Mouse (Mus musculus): Measurements from ENCODE around the gene Ivd. TPM values are rescaled to one million over a fixed set of nuclear protein-coding genes. Genes with fewer than 3 reads are reported as not detected.

The Ivd gene
- polyA plus RNA-seq, 1 experiment from 2014 or later, result 35.8 TPM

DNA sequence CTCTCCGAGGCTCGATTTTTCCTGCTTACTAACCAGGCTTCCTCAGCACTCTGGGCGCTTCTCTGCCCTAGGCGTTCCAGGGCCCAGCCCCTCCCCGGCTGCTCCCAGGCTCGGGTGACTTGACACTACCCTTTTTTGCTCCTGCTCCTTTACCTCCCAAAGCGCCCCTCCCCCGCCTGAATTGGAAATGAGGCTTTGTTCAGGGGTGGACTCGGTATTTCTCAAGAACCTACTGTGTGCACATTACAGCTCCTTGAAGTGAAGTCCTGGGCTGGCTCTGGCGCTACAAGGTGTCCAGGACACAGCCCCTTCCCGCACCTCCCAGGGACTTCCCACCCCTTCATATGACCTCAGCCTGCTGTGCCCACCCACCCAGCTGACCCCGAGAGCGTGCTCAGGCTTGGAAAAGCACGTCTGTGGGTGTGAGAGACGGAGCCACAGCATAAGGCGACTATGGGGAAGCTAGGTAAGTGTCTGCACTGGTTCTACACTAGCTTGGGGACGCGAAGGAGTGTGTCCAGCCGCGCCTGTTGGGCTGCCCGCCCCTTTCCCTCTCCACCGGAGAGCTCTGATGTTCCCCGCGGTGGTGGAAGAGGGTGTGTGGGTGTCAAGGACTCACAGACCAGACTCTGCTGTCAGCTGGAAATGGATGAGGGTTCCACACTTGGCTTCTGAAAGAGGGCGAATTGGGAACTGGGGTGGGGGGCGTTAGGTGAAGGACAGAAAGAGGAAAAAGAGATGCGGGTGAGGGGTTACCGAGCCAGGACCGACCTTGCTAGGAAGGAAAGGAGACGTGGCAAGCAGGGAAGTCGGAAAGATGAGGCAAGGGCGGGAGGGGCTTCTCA, 38.4 kb downstream of the Ivd start, which contains the start of gene Bahd1:
Bahd1 (plus strand) TSS at position 397 of the 845 bp plus-strand sequence.
- H3K27ac ChIP-seq (replicated peaks), result 0 out of 2 replicates have a peak within 1 kb of the TSS, but pooled peaks have one; percentile 22
- peak within 1 kb of the TSS; percentile 100 for H3K4me2 ChIP-seq
- H3K9me3 ChIP-seq (replicated peaks), result no peaks in the 10 kb centered on the region
- peaks cover 73% of the 10 kb centered on the region for H3K4me1 ChIP-seq (replicated peaks)
- no peaks in the 10 kb centered on the region for H3K36me3 ChIP-seq (replicated peaks)
- peak within 1 kb of the TSS; percentile 98 for H3K4me3 ChIP-seq (replicated peaks)
- no peak for ATAC-seq (ENCODE audit: insufficient read depth)
- peak within 1 kb of the TSS; percentile 49 for H3K9ac ChIP-seq
- peaks cover 75% of the 10 kb centered on the region for H3K27me3 ChIP-seq
- WGBS (ENCODE audit: insufficient replicate concordance), result 2% methylated on average over 32 of the region's 32 CpGs

- Histone ChIP-seq H3K9me3 (replicated peaks) (no peaks in the 10 kb centered on the region), H3K36me3 (replicated peaks) (no peaks in the 10 kb centered on the region), H3K27me3 (peaks cover 69% of the 10 kb centered on the region), H3K4me3 (replicated peaks) (peak overlapping the region; percentile 98), H3K4me2 (peak overlapping the region; percentile 100), H3K9ac (peak overlapping the region; percentile 49), H3K27ac (replicated peaks) (0 out of 2 replicates have a peak overlapping the region, but pooled peaks have one; percentile 22), H3K4me1 (replicated peaks) (peaks cover 79% of the 10 kb centered on the region)
- ATAC-seq (ENCODE audit: insufficient read depth), result no peak
- 1% methylated on average over 11 of the region's 11 CpGs for WGBS (ENCODE audit: insufficient replicate concordance)
Observed at GRCm38 (mm10) chr2:118900826-118901140, 39.0 kb downstream of the Ivd start.

DNA sequence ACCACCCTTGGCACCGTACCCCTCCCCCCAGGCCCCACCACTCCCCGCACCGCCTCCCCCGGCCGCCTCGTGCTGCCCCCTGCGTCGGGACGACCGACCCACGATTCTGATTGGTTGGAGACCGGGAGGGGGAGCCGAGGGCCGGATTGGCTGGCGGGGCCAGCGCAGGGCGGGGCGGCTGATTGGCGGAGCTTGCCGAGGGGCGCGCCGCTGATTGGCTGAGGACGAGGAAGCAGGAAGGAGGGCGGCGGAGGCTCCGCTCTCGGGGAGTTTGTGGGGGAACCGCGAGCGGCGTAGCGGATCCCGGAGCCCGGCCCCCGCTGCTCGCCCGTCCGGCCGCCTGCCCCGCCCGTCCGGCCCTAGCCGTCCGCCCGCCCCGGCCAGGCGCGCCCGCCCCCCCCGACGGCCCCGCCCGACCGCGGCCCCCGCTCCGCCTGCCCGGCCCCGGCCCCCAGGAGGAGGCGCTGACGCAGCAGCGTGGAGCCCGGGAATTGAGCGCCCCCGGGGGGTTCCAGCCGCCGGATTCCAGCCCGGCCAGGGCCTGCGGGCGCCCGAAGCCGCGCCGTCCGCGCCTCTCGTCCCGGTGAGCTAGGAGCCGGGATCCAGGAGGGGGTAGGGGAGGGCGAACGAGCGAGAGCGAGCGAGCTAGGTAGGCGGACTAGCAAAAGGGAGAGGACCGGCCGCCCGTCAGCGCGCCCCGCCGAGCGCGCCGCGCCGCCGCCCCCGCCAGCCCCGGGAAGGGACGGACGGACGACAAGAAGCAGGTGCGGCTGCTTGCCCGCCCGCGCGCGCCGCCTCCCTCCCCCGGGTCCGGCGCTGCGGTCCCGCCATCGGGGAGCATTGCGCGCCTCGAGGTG, 39.6 kb downstream of the Ivd start:
- peak overlapping the region; percentile 93 for H3K27ac ChIP-seq (replicated peaks)
- under 1% methylated on average over 104 of the region's 120 CpGs for WGBS (ENCODE audit: insufficient replicate concordance)
- peak overlapping the region; percentile 95 for H3K9ac ChIP-seq
- ATAC-seq (ENCODE audit: insufficient read depth), result peak; percentile 88
- no peaks in the 10 kb centered on the region for H3K9me3 ChIP-seq (replicated peaks)
- H3K4me3 ChIP-seq (replicated peaks), result peak overlapping the region; percentile 98
- no peaks in the 10 kb centered on the region for H3K36me3 ChIP-seq (replicated peaks)
- H3K4me1 ChIP-seq (replicated peaks), result peaks cover 79% of the 10 kb centered on the region
- H3K4me2 ChIP-seq, result peak overlapping the region; percentile 100
- H3K27me3 ChIP-seq, result peaks cover 63% of the 10 kb centered on the region

DNA sequence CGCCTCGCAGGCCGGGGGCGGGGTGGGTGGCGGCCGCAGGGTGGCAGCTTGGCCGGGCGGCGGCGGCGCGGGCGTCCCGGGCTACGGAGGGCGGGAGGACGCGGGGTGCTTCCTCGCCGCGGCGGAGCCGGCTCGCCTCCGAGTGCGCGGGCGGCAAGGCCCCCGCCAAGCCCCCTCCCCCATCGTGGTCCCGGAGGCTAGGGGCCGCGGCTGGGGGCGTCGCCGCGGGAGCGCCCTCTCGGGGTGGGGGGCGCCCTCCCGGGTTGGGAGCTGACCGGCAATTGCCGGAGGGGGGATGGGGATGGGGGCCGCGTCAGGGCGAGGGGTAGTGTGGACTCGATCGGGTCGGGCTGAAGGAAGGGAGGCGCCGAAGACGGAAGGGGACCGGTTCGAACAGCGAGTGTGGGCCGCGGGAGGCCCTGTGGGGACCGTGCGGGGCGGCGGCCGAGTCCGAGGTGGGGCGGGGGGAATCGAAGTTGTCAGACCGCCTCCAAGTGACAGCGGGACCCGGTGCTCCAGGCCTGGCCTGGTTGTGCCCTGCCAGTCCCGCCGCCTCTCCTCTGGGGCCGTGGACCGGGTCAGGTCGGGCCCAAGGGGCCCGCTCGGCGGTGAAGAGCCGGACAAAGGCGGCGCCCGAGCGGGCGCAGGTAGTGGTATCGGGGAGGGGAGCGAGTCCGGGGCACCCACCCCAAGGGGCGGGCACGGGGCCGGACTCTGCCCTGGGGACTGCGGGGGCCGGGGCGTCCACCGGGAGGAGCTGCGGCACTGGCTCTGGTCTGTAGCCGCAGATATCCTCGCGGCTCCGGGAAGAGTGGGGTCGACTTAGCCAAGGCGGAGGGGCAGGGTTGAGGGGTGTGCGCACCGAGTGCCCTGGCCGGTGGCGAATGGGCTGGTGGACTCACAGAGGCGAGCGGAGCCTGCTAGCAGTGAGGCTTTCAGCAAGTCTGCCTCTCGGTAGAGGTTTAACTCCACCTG, 40.6 kb downstream of the Ivd start:
- peaks cover 77% of the 10 kb centered on the region for H3K4me1 ChIP-seq (replicated peaks)
- peak overlapping the region; percentile 93 for H3K27ac ChIP-seq (replicated peaks)
- ATAC-seq (ENCODE audit: insufficient read depth), result peak; percentile 24
- H3K9ac ChIP-seq, result peak overlapping the region; percentile 95
- no peaks in the 10 kb centered on the region for H3K36me3 ChIP-seq (replicated peaks)
- no peaks in the 10 kb centered on the region for H3K9me3 ChIP-seq (replicated peaks)
- peaks cover 54% of the 10 kb centered on the region for H3K27me3 ChIP-seq
- H3K4me3 ChIP-seq (replicated peaks), result peak overlapping the region; percentile 98
- under 1% methylated on average over 103 of the region's 106 CpGs for WGBS (ENCODE audit: insufficient replicate concordance)
- peak overlapping the region; percentile 100 for H3K4me2 ChIP-seq

GRCm38 (mm10) chr2:118903333-118903741, 41.6 kb downstream of the Ivd start:
- Histone ChIP-seq H3K4me1 (replicated peaks) (peaks cover 73% of the 10 kb centered on the region), H3K27ac (replicated peaks) (no peak overlapping the region), H3K9ac (0 out of 2 replicates have a peak overlapping the region, but pooled peaks have one; percentile 95), H3K4me2 (peak overlapping the region; percentile 100), H3K9me3 (replicated peaks) (no peaks in the 10 kb centered on the region), H3K27me3 (peaks cover 44% of the 10 kb centered on the region), H3K4me3 (replicated peaks) (peak overlapping the region; percentile 98), H3K36me3 (replicated peaks) (no peaks in the 10 kb centered on the region)
- ATAC-seq (ENCODE audit: insufficient read depth), result no peak
- WGBS (ENCODE audit: insufficient replicate concordance), result 27% methylated on average over 10 of the region's 10 CpGs

DNA sequence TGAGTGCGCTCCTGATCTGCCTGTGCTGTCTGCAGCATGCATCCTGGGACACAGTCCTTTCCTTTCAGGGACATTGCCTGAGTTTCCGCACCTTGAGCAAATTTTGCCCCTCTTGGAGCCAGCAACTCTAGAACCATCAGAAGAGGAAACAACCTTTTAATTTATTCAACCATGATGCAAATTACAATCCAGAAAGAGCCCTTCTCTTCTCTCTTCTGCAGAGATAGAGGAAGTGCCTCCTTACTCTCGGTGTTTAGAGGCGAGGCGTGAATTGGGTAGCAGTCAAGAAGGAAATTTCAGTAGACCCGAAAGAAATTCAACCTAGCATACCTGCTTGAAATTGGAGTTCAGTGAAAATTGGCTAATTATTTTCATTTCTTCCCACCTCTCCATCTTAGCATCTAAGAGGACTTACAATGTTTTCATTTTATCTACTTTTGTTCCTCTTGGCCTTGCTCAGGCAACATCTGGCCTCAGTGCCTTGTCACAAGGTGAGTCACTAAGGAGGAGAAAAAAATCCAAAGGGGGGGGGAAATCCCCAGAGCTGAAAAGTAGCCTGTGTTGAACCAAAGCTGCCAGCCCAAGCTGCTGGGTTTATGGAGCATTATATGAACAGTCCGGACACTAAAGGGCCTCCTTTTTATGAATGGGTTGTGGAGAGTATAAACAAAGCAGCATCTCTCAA, 43.8 kb downstream of the Ivd start:
- WGBS (ENCODE audit: insufficient replicate concordance), result 58% methylated on average over 7 of the region's 7 CpGs
- no peak for ATAC-seq (ENCODE audit: insufficient read depth)
- no peaks in the 10 kb centered on the region for H3K36me3 ChIP-seq (replicated peaks)
- no peak overlapping the region for H3K4me3 ChIP-seq (replicated peaks)
- no peak overlapping the region for H3K4me2 ChIP-seq
- peaks cover 22% of the 10 kb centered on the region for H3K27me3 ChIP-seq
- H3K27ac ChIP-seq (replicated peaks), result no peak overlapping the region
- peaks cover 80% of the 10 kb centered on the region for H3K4me1 ChIP-seq (replicated peaks)
- H3K9me3 ChIP-seq (replicated peaks), result no peaks in the 10 kb centered on the region
- no peak overlapping the region for H3K9ac ChIP-seq

DNA sequence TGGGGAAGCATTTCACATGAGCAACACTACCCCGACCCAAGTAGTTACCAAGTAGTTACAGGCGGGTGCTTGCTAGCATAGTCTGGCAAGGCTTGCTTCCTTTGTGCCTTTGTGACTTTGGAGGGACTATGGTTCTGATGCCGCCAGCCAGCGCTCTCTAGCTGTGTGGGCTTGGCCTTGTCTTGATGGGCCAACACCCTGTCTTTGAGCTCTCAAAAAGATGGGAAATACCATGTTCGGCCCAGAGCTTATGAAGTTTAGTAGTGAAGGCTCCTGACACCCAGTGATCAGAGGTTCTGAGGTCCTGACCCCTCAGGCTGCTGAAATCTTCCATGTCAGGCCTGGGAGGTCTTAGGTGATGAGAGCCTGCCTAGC, 44.4 kb downstream of the Ivd start:
- Histone ChIP-seq H3K27me3 (peaks cover 16% of the 10 kb centered on the region), H3K4me3 (replicated peaks) (no peak overlapping the region), H3K9ac (no peak overlapping the region), H3K27ac (replicated peaks) (no peak overlapping the region), H3K4me1 (replicated peaks) (peaks cover 80% of the 10 kb centered on the region), H3K9me3 (replicated peaks) (no peaks in the 10 kb centered on the region), H3K4me2 (no peak overlapping the region), H3K36me3 (replicated peaks) (no peaks in the 10 kb centered on the region)
- 76% methylated on average over 5 of the region's 5 CpGs for WGBS (ENCODE audit: insufficient replicate concordance)
- ATAC-seq (ENCODE audit: insufficient read depth), result no peak

DNA sequence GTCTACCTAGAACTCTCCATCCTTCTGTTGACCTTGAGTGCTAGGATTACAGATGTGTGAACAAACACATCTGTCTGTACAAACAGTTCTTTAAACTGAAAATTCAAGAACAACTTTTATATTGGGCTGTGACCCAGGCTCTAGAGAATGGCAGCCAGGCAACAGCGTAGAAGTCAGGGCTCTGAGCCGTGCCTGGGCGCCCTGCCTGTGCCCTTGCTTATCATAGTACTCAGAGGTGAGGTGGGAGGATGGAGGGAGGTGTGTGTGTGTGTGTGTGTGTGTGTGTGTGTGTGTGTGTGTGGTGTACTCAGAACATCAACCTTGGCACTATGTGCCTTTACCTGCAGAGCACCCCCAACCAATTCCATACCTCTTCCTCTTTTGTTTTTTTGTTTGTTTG, 46.0 kb downstream of the Ivd start:
- no peak overlapping the region for H3K27ac ChIP-seq (replicated peaks)
- peaks cover 8% of the 10 kb centered on the region for H3K27me3 ChIP-seq
- H3K4me1 ChIP-seq (replicated peaks), result peaks cover 82% of the 10 kb centered on the region
- no peak overlapping the region for H3K4me3 ChIP-seq (replicated peaks)
- H3K9me3 ChIP-seq (replicated peaks), result no peaks in the 10 kb centered on the region
- no peak overlapping the region for H3K4me2 ChIP-seq
- 57% methylated on average over 3 of the region's 3 CpGs for WGBS (ENCODE audit: insufficient replicate concordance)
- no peak for ATAC-seq (ENCODE audit: insufficient read depth)
- no peak overlapping the region for H3K9ac ChIP-seq
- H3K36me3 ChIP-seq (replicated peaks), result no peaks in the 10 kb centered on the region

GRCm38 (mm10) chr2:118909151-118909550, 47.4 kb downstream of the Ivd start:
- no peaks in the 10 kb centered on the region for H3K9me3 ChIP-seq (replicated peaks)
- H3K4me3 ChIP-seq (replicated peaks), result no peak overlapping the region
- WGBS (ENCODE audit: insufficient replicate concordance), result 52% methylated on average over 1 of the region's 1 CpGs
- no peak overlapping the region for H3K4me2 ChIP-seq
- ATAC-seq (ENCODE audit: insufficient read depth), result no peak
- no peaks in the 10 kb centered on the region for H3K36me3 ChIP-seq (replicated peaks)
- no peak overlapping the region for H3K27ac ChIP-seq (replicated peaks)
- H3K9ac ChIP-seq, result no peak overlapping the region
- no peaks in the 10 kb centered on the region for H3K27me3 ChIP-seq
- H3K4me1 ChIP-seq (replicated peaks), result peaks cover 82% of the 10 kb centered on the region

Data from liver, embryonic 15.5 days (tissue).